Mouse (Mus musculus): ENCODE results near the gene Mbd3. TPM values are rescaled to one million over a fixed set of nuclear protein-coding genes. Genes with fewer than 3 reads are reported as not detected.

The Mbd3 gene
- total and polyA plus RNA-seq, 2 experiments from 2014 or later = 30.4 to 157 TPM

DNA sequence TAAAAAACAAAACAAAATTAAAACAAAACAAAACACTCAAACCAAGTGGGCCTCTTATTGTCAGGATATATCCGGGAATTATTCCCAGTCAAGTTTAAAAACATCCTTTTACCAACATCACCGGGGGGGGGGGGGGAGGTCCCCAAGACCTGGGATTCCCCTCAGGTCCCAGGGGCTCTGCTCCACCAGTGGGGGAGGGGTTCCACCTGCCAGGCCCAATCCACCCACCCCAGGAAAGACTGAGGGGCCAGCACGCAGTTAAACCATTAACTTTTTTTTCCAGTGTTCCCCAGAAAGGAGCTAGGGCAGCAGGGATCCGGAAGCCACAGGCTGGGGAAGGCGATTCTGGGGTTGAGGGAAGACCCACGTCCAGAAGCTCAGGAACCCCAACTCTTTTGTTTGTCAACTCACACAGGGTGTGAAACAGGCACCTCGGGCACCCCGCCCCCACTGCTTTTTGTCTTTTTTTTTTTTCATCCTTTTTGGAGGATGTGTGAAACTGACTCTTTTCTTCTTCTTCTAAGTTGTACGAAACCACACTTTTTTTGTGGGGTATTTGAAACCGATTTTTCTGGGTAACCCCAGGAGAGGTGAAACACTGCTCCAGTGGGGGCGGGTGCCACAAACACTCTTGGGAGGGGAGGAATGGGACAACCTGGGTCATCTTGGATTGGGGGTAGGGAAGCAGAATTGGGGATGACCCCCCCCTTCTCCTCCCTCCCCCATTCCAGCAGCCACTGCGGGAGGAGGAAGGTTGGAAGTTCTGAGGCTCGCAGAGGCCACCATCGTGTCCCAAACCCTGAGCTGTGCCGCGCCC, 32.4 kb upstream of the Mbd3 start:
- no peak for TF ChIP-seq CTCF (IDR thresholded peaks at IDR 0.05)
- Histone ChIP-seq H3K27me3 (ENCODE audit: insufficient read depth, low read length) (no peaks in the 10 kb centered on the region), H3K36me3 (ENCODE audit: insufficient read depth, low read length) (peaks cover 30% of the 10 kb centered on the region), H3K4me1 (ENCODE audit: insufficient read depth, low read length) (peaks cover 11% of the 10 kb centered on the region), H3K27ac (ENCODE audit: low read depth, low read length) (no peak overlapping the region; the same call in 1 of the 2 replicates), H3K9me3 (ENCODE audit: low read length) (no peaks in the 10 kb centered on the region), H3K4me2 (ENCODE audit: low read depth, low read length, poor library complexity, severe bottlenecking) (peak overlapping the region; percentile 82), H3K4me3 (ENCODE audit: low read depth, low read length) (peak overlapping the region; percentile 92), H3K9ac (replicated peaks; ENCODE audit: low read length, poor library complexity, severe bottlenecking) (peak overlapping the region; percentile 95)
- ATAC-seq (ENCODE audit: low FRiP score) (no peak), DNase-seq (ENCODE audit: low spot score) (no peak)
- WGBS = 18% methylated on average over 15 of the region's 16 CpGs

DNA sequence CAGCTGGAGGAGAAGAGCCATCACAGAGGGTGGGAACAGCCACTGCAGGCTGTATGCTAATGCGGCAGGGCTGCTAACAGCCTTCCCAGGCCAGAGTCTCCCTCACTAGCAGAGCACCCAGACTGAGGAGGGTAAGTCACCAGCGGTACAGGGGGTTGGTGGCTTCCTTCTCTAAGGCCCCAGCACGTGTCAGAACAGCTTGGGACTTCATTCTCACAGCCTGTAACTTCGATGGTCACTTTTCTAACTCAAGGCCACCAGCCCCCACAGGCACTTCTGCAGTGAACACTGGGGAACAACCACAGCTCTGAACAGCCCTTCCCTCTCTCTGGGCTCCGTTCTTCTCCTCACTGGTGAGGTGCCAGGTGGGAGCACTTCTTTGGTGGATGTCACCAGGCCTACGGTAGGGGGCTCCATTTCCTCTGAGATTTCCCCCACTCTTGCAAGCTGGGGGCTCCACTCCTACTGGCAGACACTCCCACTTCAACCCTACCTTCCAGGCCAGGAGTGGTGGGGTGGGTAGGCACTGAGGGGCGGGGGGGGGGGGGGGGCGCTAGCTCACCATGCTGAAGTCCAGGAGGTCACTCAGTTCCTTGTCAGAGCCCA, 31.1 kb upstream of the Mbd3 start:
- Histone ChIP-seq H3K36me3 (ENCODE audit: insufficient read depth, low read length) (peaks cover 37% of the 10 kb centered on the region), H3K9me3 (ENCODE audit: low read length) (no peaks in the 10 kb centered on the region), H3K4me2 (ENCODE audit: low read depth, low read length, poor library complexity, severe bottlenecking) (no peak overlapping the region), H3K27me3 (ENCODE audit: insufficient read depth, low read length) (no peaks in the 10 kb centered on the region), H3K27ac (ENCODE audit: low read depth, low read length) (no peak overlapping the region), H3K4me1 (ENCODE audit: insufficient read depth, low read length) (peaks cover 11% of the 10 kb centered on the region), H3K9ac (replicated peaks; ENCODE audit: low read length, poor library complexity, severe bottlenecking) (no peak overlapping the region), H3K4me3 (ENCODE audit: low read depth, low read length) (no peak overlapping the region)
- no peak for TF ChIP-seq CTCF (IDR thresholded peaks at IDR 0.05)
- ATAC-seq (ENCODE audit: low FRiP score) = no peak
- DNase-seq (ENCODE audit: low spot score) = no peak
- WGBS = 77% methylated on average over 8 of the region's 8 CpGs

DNA sequence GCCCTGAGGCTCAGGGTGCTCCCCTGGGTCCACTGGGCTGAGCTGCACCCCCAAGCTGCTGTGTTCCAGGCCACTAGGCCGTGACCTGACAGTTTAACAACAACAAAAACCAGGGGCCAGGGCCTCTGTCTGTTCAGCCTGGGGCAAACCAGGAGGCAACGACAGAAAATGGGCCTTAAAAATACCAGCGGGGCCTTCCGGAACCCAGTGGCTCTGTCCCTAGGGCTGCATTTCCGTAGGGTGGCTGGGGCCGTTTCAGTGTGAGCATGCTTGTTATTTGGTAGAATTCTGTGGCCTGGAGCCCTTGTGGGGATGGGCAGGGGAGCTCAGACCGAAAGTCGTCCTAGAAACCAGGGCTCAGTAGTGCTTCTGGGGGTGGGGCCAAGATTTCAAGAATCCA, 30.4 kb upstream of the Mbd3 start:
- Histone ChIP-seq H3K9me3 (ENCODE audit: low read length) (no peaks in the 10 kb centered on the region), H3K9ac (replicated peaks; ENCODE audit: low read length, poor library complexity, severe bottlenecking) (0 out of 2 replicates have a peak overlapping the region, but pooled peaks have one; percentile 4), H3K4me3 (ENCODE audit: low read depth, low read length) (no peak overlapping the region), H3K27me3 (ENCODE audit: insufficient read depth, low read length) (no peaks in the 10 kb centered on the region), H3K27ac (ENCODE audit: low read depth, low read length) (no peak overlapping the region), H3K4me1 (ENCODE audit: insufficient read depth, low read length) (peaks cover 11% of the 10 kb centered on the region), H3K4me2 (ENCODE audit: low read depth, low read length, poor library complexity, severe bottlenecking) (no peak overlapping the region), H3K36me3 (ENCODE audit: insufficient read depth, low read length) (peaks cover 43% of the 10 kb centered on the region)
- DNase-seq (ENCODE audit: low spot score) (no peak), ATAC-seq (ENCODE audit: low FRiP score) (no peak)
- no peak for TF ChIP-seq CTCF (IDR thresholded peaks at IDR 0.05)
- WGBS = 85% methylated on average over 8 of the region's 8 CpGs

DNA sequence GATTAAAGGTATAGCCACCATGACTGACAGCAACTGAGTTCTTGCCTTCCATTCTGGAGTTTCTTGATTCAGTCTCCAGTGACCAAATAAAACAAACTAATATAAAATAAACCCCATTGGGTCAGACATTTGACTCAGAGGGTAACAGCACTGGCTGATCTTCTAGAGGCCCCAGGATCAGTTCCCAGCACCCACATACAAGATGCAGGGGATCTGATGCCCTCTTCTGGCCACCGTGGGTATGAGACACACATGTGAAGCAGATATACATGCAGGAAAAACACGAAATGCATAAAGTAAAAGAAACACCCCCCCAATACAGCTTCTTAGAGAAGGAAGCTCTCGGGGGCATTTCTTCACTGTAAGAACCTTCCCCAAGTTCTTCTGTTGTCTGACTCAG, 25.7 kb upstream of the Mbd3 start:
- no peak overlapping the region for H3K4me2 ChIP-seq (ENCODE audit: low read depth, low read length, poor library complexity, severe bottlenecking)
- H3K4me1 ChIP-seq (ENCODE audit: insufficient read depth, low read length) = no peaks in the 10 kb centered on the region; the same call in 1 of the 2 replicates
- TF ChIP-seq CTCF (IDR thresholded peaks at IDR 0.05) = peak; percentile 34
- H3K9me3 ChIP-seq (ENCODE audit: low read length) = no peaks in the 10 kb centered on the region
- no peaks in the 10 kb centered on the region for H3K27me3 ChIP-seq (ENCODE audit: insufficient read depth, low read length)
- peaks cover 55% of the 10 kb centered on the region for H3K36me3 ChIP-seq (ENCODE audit: insufficient read depth, low read length)
- no peak overlapping the region for H3K27ac ChIP-seq (ENCODE audit: low read depth, low read length)
- DNase-seq (ENCODE audit: low spot score) (no peak), ATAC-seq (ENCODE audit: low FRiP score) (no peak)
- WGBS = 97% methylated on average over 3 of the region's 3 CpGs
- H3K4me3 ChIP-seq (ENCODE audit: low read depth, low read length) = no peak overlapping the region
- H3K9ac ChIP-seq (replicated peaks; ENCODE audit: low read length, poor library complexity, severe bottlenecking) = no peak overlapping the region

DNA sequence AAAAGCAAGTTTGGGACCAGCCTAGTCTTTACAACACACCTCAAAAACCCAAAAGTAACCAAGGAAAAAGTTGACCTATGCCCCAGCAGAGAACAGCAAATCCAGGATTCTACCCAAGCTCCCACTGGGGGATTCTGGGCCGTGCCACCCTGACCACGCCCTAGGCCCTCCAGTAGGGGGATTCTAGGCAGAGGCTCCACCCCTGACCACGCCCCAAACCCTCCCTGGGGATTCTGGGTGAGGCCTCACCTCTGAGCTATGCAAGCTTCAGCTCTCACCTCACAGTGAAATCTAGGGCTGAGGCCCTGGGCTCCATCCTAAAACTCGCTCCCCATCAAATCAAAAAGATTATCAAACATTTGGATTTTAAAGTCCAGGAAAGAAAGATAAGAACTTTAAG, 24.2 kb upstream of the Mbd3 start:
- no peak overlapping the region for H3K27ac ChIP-seq (ENCODE audit: low read depth, low read length)
- no peak for ATAC-seq (ENCODE audit: low FRiP score)
- no peak for DNase-seq (ENCODE audit: low spot score)
- no peak for TF ChIP-seq CTCF (IDR thresholded peaks at IDR 0.05)
- whole genome bisulfite sequencing = 50% methylated on average over 4 of the region's 4 CpGs
- H3K36me3 ChIP-seq (ENCODE audit: insufficient read depth, low read length) = peaks cover 57% of the 10 kb centered on the region
- no peaks in the 10 kb centered on the region for H3K9me3 ChIP-seq (ENCODE audit: low read length)
- H3K4me2 ChIP-seq (ENCODE audit: low read depth, low read length, poor library complexity, severe bottlenecking) = no peak overlapping the region
- H3K4me1 ChIP-seq (ENCODE audit: insufficient read depth, low read length) = no peaks in the 10 kb centered on the region; the same call in 1 of the 2 replicates
- H3K9ac ChIP-seq (replicated peaks; ENCODE audit: low read length, poor library complexity, severe bottlenecking) = no peak overlapping the region
- H3K27me3 ChIP-seq (ENCODE audit: insufficient read depth, low read length) = no peaks in the 10 kb centered on the region
- H3K4me3 ChIP-seq (ENCODE audit: low read depth, low read length) = no peak overlapping the region
